Mouse (Mus musculus) ovary, adult 18-20 months (tissue): Measurements from ENCODE around the gene Cnnm4.

Experiments
- DNase-seq: peaks from one replicate; pipeline ENCODE4 v3.0.0; 2022; ENCODE audit warnings: low spot score, mixed read lengths

The Cnnm4 gene

DNA sequence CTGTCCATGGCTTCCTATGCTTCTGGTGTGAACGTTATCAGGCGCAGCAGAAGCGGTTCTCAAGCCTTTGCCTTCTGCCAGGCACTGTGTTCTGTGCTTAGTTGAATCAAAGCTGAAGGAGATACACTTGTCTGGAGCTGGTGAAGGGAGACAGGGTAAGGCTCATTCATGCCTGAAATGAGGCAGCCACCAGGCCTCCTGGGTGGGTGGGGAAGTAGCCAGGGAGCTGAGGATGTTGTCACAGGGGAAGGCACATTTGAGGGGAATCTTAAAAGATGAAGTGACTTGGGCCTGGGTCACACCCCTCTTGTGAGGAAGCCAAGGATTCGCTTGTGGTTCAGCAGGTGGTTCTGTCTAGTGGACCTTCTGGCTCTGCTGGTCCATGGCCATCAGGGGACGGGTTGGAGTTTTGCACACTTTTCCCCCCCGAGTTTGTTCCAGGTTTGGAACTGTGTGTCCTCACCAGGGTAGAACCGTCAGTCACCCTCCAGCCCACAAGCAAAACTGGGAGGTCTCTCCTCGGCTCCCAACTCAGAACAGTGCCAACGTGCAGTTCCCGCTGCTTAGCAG lies 1.9 kb downstream of the Cnnm4 start:
- DNase-seq = no peak

- DNase-seq = no peak
Measured at GRCm38 (mm10) chr1:36474646-36475045, 3.2 kb downstream of the Cnnm4 start.

- DNase-seq = no peak
Measured at GRCm38 (mm10) chr1:36475480-36476110, 4.2 kb downstream of the Cnnm4 start.

DNA sequence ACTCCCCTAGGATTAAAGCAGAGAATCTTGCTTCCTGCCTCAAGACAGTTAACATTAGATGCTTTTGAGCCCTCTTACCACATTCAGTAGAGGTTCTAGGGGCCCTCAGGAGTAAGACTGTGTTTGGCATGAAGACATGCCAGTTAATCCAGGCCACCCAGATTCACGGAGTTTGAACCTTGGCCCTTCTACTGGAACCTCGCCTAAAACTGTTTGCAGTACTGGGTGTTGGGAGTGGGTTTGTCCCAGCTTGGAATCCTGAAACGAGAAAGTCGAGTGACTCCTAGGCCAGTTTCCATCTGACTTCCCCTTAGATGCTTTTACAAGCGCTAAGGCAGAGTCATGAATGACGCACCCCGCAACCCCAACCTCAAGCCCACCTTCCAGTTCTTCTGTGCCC lies 5.0 kb downstream of the Cnnm4 start:
- no peak for DNase-seq

- DNase-seq = no peak
Measured at GRCm38 (mm10) chr1:36478343-36478795, 6.9 kb downstream of the Cnnm4 start.

- DNase-seq = no peak
Measured at GRCm38 (mm10) chr1:36479903-36480899, 8.8 kb downstream of the Cnnm4 start.

DNA sequence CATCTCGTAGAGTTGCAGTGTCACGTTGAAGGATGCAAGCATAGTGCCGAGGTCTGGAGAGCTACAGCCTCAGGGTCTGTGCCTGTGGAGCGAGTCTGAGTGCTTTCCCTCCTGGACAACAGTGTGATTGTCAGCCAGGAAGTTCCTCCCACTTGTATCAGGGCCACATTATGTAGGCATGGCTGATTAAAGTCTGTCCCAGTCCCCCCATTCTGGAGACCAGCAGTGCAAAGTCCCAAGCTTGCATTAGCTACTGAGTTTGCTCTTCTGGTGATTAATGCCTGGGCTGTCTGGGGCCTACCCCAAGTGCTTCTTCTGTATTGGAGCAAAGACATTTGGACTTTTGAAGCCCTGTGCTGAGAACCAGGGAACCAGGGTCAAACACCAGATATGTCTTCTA lies 12.4 kb downstream of the Cnnm4 start:
- DNase-seq = no peak

DNA sequence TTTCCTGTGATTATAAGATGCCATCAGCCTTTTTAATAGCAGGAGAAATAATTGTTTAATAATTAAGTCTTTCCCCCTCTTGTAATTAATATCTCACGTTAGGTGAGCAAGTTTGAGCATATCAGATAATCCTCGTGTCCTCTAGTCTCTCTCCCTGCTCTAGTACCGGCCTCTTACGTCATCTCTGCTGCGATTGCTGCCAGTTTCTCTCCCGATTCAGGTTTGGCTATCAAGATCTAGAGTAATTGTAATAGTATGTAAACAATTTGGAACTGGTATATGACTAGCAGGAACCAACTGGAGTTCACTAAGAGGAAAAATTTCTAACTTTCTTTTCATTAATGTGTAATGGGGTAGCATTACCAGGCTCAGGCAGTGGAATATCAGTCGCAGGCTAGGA lies 13.7 kb downstream of the Cnnm4 start:
- DNase-seq = no peak

GRCm38 (mm10) chr1:36487111-36487510 lies 15.7 kb downstream of the Cnnm4 start:
- DNase-seq = no peak

GRCm38 (mm10) chr1:36489661-36490060 lies 18.2 kb downstream of the Cnnm4 start:
- no peak for DNase-seq

- no peak for DNase-seq
Measured at GRCm38 (mm10) chr1:36492416-36493139, 21.2 kb downstream of the Cnnm4 start.

- no peak for DNase-seq
Measured at GRCm38 (mm10) chr1:36493299-36493698, 21.9 kb downstream of the Cnnm4 start.

GRCm38 (mm10) chr1:36496719-36497118 lies 25.3 kb downstream of the Cnnm4 start:
- no peak for DNase-seq

DNA sequence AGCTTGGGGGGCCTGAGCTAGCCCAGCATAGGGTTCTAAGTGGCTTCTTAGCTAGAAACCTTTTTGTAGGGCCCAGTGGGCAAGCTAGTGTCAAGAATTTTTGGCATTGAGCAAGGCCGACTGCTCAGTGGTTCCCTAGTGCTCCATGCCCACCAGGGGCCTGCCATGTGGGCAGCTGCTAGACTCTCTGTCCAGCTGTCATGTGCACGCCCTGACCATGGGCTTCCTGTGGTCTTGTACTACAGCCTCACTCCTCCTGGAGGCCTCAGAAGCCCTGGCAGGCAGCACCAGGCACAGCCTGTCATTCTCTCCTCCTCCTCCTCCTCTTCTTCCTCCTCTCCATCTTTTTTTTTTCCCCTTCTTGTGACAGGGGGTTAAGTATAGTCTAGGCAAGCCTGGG lies 25.9 kb downstream of the Cnnm4 start:
- no peak for DNase-seq

DNA sequence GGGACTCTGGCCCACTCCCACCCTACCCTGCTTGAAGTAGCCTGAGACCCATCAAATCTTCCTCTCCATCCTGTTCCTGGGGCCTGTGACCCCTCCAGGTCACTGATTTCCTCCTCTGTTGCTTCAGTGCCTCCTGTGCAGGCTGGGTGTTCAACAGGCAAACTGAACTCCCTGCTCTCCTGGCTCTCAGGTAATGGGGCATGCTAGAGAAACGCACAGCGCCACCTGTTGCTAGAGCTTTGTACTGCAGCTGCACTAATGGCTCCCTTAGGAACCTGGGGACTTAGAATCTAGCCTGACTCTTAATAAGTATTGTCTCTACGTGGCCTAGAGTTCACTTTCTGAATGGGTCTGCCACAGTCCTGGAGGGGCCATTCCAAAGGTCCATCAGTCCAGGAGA lies 29.8 kb downstream of the Cnnm4 start:
- DNase-seq = no peak

GRCm38 (mm10) chr1:36508238-36508637 lies 36.8 kb downstream of the Cnnm4 start:
- no peak for DNase-seq

GRCm38 (mm10) chr1:36511289-36512021 lies 40.0 kb downstream of the Cnnm4 start, which contains the start of gene Cnnm3:
TSS of gene Cnnm3 (plus strand) at chr1:36511867.
- peak; percentile 98 for DNase-seq

- DNase-seq = no peak
Measured at GRCm38 (mm10) chr1:36512089-36512965, 40.9 kb downstream of the Cnnm4 start.

DNA sequence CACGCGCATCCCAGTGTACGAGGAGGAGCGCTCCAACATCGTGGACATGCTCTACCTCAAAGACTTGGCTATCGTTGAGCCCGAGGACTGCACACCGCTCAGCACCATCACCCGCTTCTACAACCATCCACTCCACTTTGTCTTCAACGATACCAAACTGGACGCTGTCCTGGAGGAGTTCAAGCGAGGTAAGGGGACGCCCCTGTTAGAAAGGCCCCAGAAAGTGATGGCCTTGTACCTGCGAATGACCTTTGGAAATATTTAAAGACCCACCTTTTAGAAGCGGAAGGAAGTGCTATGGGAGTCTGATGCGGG lies 41.5 kb downstream of the Cnnm4 start:
- DNase-seq = no peak

DNA sequence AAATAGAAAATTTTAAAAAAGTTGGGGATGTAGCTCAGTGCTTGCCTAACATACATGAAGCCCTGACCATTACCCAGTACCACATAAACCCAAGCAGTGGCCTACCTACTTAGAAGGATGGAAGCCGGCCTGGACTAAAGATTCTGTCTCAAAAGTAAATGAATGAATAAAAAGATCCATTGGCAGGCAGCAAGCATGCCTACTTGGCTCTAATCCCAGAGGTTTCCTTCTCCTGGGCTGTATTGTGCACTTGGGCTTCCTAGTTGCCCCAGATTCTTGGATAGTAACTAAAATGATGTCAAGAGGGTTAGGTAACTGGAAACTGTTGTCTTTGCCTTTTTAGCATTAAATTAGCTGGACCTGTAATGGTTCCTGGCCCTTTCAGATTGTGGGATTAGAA lies 41.9 kb downstream of the Cnnm4 start:
- DNase-seq = no peak

- no peak for DNase-seq
Measured at GRCm38 (mm10) chr1:36513718-36514117, 42.3 kb downstream of the Cnnm4 start.
